Mouse (Mus musculus) B cell, adult 67 days (primary cell): ENCODE results near the gene Tmem136. TPM values are rescaled to one million over a fixed set of nuclear protein-coding genes. Genes with fewer than 3 reads are reported as not detected.

Experiments used
- total RNA-seq, 2 experiments: library from RNA; stranded (reverse); gene quantifications; 4 replicates each; pipeline ENCODE4 v1.2.4; 2023

Gene Tmem136
- not detected for total RNA-seq

DNA sequence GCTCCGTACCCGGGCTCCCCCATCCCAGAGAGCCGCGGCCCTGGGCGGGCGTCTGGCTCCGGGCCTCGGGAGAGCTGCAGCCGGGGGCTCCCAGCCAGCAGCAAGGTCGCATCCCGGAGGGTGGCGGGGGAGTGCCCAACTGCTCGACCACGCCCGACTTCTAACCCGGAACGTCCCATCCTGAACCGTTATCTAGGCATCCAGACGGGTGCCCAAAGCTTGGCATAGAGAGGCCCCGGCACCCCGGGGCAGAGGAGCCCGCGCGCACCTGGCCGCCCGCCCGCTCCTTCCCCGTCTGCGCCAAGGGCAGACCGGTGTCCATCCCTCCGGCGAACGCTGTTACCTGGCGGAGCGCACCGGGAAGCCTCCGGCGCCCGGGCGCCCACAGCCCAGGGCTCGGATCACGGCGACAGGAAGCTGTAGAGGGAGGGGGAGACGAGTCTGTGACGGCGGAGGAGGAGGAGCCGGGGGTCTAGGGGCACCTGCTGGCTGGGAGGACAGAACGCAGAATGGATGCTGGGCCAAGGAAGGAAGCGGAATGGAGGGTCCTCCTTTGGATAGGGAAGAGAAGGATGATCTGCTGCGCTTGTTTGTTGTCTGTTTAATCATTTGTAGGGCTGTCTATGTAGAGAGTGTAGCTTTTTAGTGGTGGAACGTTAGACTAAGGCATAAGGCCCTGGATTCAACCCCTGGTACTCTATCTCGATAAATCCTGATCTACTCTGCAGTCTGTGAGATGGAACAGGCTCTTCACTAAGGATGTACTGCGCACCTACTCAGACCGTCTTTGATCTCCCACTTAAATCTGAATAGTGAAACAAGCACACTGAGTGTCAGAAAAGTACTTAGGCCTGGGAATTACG, at the start of gene Tmem136:
Gene Tmem136 (minus strand): TSS at position 437 of the 863 bp plus-strand sequence.

DNA sequence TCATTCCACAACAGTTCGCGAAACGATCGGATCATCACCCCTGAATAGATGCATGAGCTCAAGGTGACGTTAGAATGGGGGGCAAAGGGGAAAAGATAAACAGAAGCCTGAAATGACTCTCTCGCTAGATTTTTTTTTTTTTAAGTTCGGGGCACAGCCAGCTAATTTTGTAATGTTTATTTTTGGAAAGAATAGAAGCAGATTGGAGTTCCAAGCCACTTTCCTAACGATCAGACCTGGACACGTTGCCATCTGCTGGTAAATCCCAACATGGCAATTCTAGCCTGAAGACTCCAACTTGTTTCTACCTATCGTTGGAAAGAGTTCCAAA, 9.2 kb downstream of the Tmem136 start, which contains the start of gene Arhgef12:
Gene Arhgef12 (minus strand): TSS at position 53 of the 331 bp plus-strand sequence.

Other genes with a start within 250 kb of the Tmem136 start
- not detected for gene Grik4, start 172.1 kb downstream of the Tmem136 start, total RNA-seq
- 10 to 100 TPM; 14.0 to 16.5 TPM for gene Arhgef12, start 9.3 kb downstream of the Tmem136 start, total RNA-seq
- gene Pou2f3, start 93.8 kb upstream of the Tmem136 start, total RNA-seq = not detected
- under 1 TPM; 0.36 to 0.55 TPM for gene Oaf, start 123.3 kb upstream of the Tmem136 start, total RNA-seq
- not detected for gene Trim29, start 194.3 kb upstream of the Tmem136 start, total RNA-seq